Mouse (Mus musculus) liver, embryonic 15.5 days (tissue): ENCODE results near the gene Ppp2r2c. TPM values are rescaled to one million over a fixed set of nuclear protein-coding genes. Genes with fewer than 3 reads are reported as not detected.

Experiments
- ATAC-seq: fragments of 200-750 bp; cut with Nextera tagmentation; 2 replicates; pipeline ENCODE4 v1.8.0; 2017; ENCODE audit warnings: moderate number of reproducible peaks, mild to moderate bottlenecking, moderate library complexity; ENCODE audit not compliant: insufficient read depth
- H3K27ac ChIP-seq: fragments of 300-500 bp; sonication (generic); replicated peaks from 2 replicates; pipeline ENCODE4 v1.5.1; 2015; ENCODE audit warnings: mild to moderate bottlenecking, inconsistent platforms
- H3K27me3 ChIP-seq: fragments of 300-500 bp; sonication (generic); 2 replicates; pipeline ENCODE4 v1.6.1; 2015; ENCODE audit warnings: mild to moderate bottlenecking, inconsistent platforms
- H3K36me3 ChIP-seq: fragments of 300-500 bp; sonication (generic); replicated peaks from 2 replicates; pipeline ENCODE4 v1.6.1; 2015; ENCODE audit warnings: moderate library complexity, mild to moderate bottlenecking, inconsistent platforms
- H3K4me1 ChIP-seq: fragments of 300-500 bp; sonication (generic); replicated peaks from 2 replicates; pipeline ENCODE4 v1.6.1; 2015; ENCODE audit warnings: inconsistent platforms
- H3K4me2 ChIP-seq: fragments of 300-500 bp; sonication (generic); 2 replicates; pipeline ENCODE4 v1.6.1; 2015; ENCODE audit warnings: moderate library complexity, mild to moderate bottlenecking, inconsistent platforms
- H3K4me3 ChIP-seq: fragments of 300-500 bp; sonication (generic); replicated peaks from 2 replicates; pipeline ENCODE4 v1.5.1; 2015; ENCODE audit warnings: mild to moderate bottlenecking, inconsistent platforms
- H3K9ac ChIP-seq: fragments of 300-500 bp; sonication (generic); 2 replicates; pipeline ENCODE4 v1.6.1; 2015; ENCODE audit warnings: moderate library complexity, mild to moderate bottlenecking, inconsistent platforms
- H3K9me3 ChIP-seq: fragments of 300-500 bp; sonication (generic); replicated peaks from 2 replicates; pipeline ENCODE4 v1.6.1; 2016; ENCODE audit warnings: inconsistent platforms
- WGBS: fragments of 180-500 bp; shearing (Covaris S2); methylation state at CpG from one replicate; pipeline ENCODE4 v1.1.7; 2015; ENCODE audit warnings: mixed read lengths; ENCODE audit not compliant: insufficient replicate concordance; 5-methylcytosine and 5-hydroxymethylcytosine counted together
- polyA plus RNA-seq: library from polyadenylated mRNA; unstranded; fragments of >200 nt; fragmentation: Nextera tagmentation; extraction: Ambion mirVana; gene quantifications from 2 replicates; pipeline ENCODE4 v1.2.1, GENCODE M21; 2015

Ppp2r2c gene
- polyA plus RNA-seq, result not detected in 2 replicates

DNA sequence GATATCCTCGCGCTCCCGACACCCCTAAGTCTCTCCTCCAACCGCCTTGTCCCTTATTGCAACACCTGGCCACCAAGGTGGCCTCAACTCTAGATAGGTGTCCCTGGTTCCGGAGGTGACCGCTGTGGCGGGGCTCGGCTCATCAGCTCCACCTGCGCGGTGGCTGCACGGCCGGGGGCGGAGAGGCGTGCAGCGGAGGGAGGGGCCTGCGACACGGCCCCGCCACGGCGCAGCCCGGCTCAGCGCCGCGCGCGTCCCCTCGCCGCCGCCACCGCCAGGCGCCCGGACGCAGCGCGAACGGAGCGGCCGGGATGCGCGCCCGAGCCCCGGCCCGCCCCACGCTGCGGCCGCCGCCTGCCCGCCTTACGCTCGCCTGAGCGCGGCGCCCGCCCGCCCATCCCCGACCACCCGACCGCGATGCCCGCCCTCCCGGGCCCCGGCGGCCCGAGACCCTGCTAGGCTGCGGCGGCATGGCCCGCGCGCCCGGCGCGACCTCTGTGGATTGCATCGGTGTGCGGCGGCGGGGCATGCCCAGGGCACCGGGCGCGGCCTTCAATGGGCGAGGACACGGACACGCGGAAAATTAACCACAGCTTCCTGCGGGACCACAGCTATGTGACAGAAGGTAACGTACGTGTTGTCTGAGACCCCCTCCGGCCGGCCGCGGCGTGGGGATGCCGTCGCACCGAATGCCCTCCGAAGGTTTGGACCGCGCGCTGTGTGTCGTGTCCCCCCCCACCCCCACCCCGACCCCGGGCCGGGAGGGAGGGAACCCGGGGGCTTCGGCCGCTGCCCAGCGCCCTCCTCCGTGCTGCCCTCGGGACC, at the start of gene Ppp2r2c:
Gene Ppp2r2c (plus strand): TSS at position 248 of the 825 bp plus-strand sequence.
- ATAC-seq, result no peak
- Histone ChIP-seq H3K9me3 (no peaks in the 10 kb centered on the region), H3K4me2 (peak within 1 kb of the TSS; percentile 30; the same call in 1 of the 2 replicates), H3K9ac (no peak within 1 kb of the TSS), H3K4me3 (no peak within 1 kb of the TSS), H3K27ac (no peak within 1 kb of the TSS), H3K4me1 (no peaks in the 10 kb centered on the region), H3K36me3 (no peaks in the 10 kb centered on the region), H3K27me3 (peaks cover 77% of the 10 kb centered on the region)
- 1% methylated on average over 98 of the region's 108 CpGs for WGBS

- ATAC-seq, result no peak
- 63% methylated on average over 5 of the region's 5 CpGs for WGBS
- H3K36me3 ChIP-seq, result peaks cover 49% of the 10 kb centered on the region
These were observed 48.6 kb upstream of the Ppp2r2c start for GRCm38 (mm10) chr5:36819742-36820141.

DNA sequence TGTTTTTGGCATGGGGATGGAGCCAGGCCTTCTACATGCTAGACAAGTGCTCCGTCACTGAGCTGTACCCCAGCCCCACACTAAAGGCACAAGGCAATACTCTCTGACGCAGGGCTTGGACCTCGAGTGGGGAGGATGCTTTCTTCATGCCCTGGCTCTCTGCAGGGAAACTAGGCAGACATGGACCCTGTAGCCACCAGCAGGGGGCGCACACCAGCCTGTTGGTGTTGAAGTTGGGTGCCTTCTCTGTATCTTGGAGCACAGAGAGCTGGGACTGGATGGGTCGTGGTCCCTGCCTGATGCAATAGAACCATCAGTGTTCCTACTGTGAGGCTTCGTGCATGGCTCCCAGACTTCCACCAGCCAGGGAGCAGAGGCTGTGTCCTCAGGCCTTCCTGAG, 48.2 kb upstream of the Ppp2r2c start:
- no peak for ATAC-seq
- peaks cover 52% of the 10 kb centered on the region for H3K36me3 ChIP-seq
- H3K9me3 ChIP-seq, result no peaks in the 10 kb centered on the region
- no peak overlapping the region for H3K4me3 ChIP-seq
- no peak overlapping the region for H3K9ac ChIP-seq
- WGBS, result 37% methylated on average over 6 of the region's 6 CpGs
- no peaks in the 10 kb centered on the region for H3K4me1 ChIP-seq
- no peaks in the 10 kb centered on the region for H3K27me3 ChIP-seq
- H3K27ac ChIP-seq, result no peak overlapping the region
- H3K4me2 ChIP-seq, result no peak overlapping the region

More at GRCm38 (mm10) chr5:36819742-36820141, 48.6 kb upstream of the Ppp2r2c start:
- Histone ChIP-seq H3K9me3 (no peaks in the 10 kb centered on the region), H3K9ac (no peak overlapping the region), H3K4me2 (no peak overlapping the region), H3K27me3 (no peaks in the 10 kb centered on the region), H3K4me1 (no peaks in the 10 kb centered on the region), H3K27ac (no peak overlapping the region), H3K4me3 (no peak overlapping the region)

DNA sequence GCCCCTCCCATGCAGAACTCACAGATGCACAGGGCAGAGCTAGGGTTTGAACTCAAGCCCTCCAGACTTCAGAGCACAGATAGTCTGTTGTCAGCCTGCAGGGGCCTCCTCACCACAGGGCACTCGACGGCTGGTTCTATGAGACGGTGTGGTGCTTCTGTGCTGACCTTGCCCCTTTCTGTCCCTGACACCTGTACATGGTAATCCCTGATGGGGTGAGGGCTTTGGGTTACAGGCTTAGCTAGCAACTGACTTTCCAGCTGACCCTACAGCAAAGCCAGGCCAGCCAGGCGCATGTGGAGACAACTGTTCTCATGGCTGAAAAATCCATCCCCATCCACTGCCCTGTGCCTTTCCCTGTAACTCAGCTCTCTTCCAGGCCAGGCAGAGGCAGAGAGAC, 45.4 kb upstream of the Ppp2r2c start:
- Histone ChIP-seq H3K4me3 (no peak overlapping the region), H3K27me3 (no peaks in the 10 kb centered on the region), H3K4me2 (no peak overlapping the region), H3K4me1 (no peaks in the 10 kb centered on the region), H3K27ac (no peak overlapping the region), H3K36me3 (peaks cover 62% of the 10 kb centered on the region), H3K9me3 (no peaks in the 10 kb centered on the region), H3K9ac (no peak overlapping the region)
- WGBS, result 86% methylated on average over 4 of the region's 4 CpGs
- ATAC-seq, result no peak

DNA sequence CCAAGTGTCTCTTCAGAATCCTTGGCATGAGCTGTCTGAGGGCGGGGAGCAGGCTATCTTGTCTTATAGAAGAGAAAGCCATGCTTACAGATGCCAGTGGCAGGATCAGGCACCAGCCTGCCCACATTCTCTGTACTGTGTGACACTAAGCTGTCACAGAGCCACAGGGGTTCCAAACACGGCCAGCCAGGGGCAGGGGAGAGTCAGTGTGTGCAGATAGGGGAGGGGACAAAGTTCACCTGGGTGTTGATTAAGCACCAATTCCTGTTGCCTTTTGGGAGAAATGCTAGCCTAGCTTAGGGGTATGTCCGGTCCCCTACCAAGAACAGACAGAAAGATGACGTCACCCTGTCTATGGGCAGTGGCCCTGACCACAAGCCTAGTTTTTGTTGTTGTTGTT, 39.2 kb upstream of the Ppp2r2c start:
- Histone ChIP-seq H3K9ac (no peak overlapping the region), H3K27ac (no peak overlapping the region), H3K36me3 (peaks cover 28% of the 10 kb centered on the region), H3K4me3 (no peak overlapping the region), H3K4me2 (no peak overlapping the region), H3K27me3 (no peaks in the 10 kb centered on the region; the same call in 1 of the 2 replicates), H3K4me1 (peaks cover 22% of the 10 kb centered on the region), H3K9me3 (no peaks in the 10 kb centered on the region)
- WGBS, result 66% methylated on average over 4 of the region's 4 CpGs
- 0 out of 2 replicates have a peak, but pooled peaks have one; percentile 14 for ATAC-seq

- Histone ChIP-seq H3K9ac (peak within 1 kb of the TSS; percentile 74), H3K36me3 (peaks cover 18% of the 10 kb centered on the region), H3K4me2 (peak within 1 kb of the TSS; percentile 92), H3K4me1 (peaks cover 22% of the 10 kb centered on the region), H3K9me3 (no peaks in the 10 kb centered on the region), H3K4me3 (peak within 1 kb of the TSS; percentile 79), H3K27me3 (no peaks in the 10 kb centered on the region; the same call in 1 of the 2 replicates), H3K27ac (peak within 1 kb of the TSS; percentile 53; the same call in 1 of the 2 replicates)
- ATAC-seq, result peak; percentile 78
- WGBS, result 1% methylated on average over 46 of the region's 46 CpGs
These were observed 38.1 kb upstream of the Ppp2r2c start, which contains the start of gene Man2b2 for GRCm38 (mm10) chr5:36829913-36830879. Man2b2 (minus strand) TSS chr5:36830653.

- peaks cover 22% of the 10 kb centered on the region for H3K4me1 ChIP-seq
- 51% methylated on average over 7 of the region's 7 CpGs for WGBS
- ATAC-seq, result no peak
These were observed 37.0 kb upstream of the Ppp2r2c start for GRCm38 (mm10) chr5:36831272-36831671.

GRCm38 (mm10) chr5:36835933-36836332, 32.4 kb upstream of the Ppp2r2c start:
- H3K4me3 ChIP-seq, result no peak overlapping the region
- no peak for ATAC-seq
- no peak overlapping the region for H3K4me2 ChIP-seq
- H3K9me3 ChIP-seq, result no peaks in the 10 kb centered on the region
- no peak overlapping the region for H3K9ac ChIP-seq
- H3K4me1 ChIP-seq, result 0 out of 2 replicates have a peak, but pooled peaks cover under 1% of the 10 kb centered on the region
- no peaks in the 10 kb centered on the region; the same call in 1 of the 2 replicates for H3K27me3 ChIP-seq
- no peak overlapping the region for H3K27ac ChIP-seq
- H3K36me3 ChIP-seq, result no peaks in the 10 kb centered on the region
- WGBS, result 1% methylated on average over 6 of the region's 6 CpGs

More at GRCm38 (mm10) chr5:36831272-36831671, 37.0 kb upstream of the Ppp2r2c start:
- no peak overlapping the region for H3K27ac ChIP-seq
- H3K36me3 ChIP-seq, result peaks cover 12% of the 10 kb centered on the region
- no peak overlapping the region for H3K9ac ChIP-seq
- no peaks in the 10 kb centered on the region for H3K9me3 ChIP-seq
- H3K4me2 ChIP-seq, result peak overlapping the region; percentile 92
- H3K27me3 ChIP-seq, result no peaks in the 10 kb centered on the region; the same call in 1 of the 2 replicates
- H3K4me3 ChIP-seq, result no peak overlapping the region

- no peaks in the 10 kb centered on the region; the same call in 1 of the 2 replicates for H3K27me3 ChIP-seq
- 55% methylated on average over 2 of the region's 2 CpGs for WGBS
- H3K9me3 ChIP-seq, result no peaks in the 10 kb centered on the region
- H3K36me3 ChIP-seq, result no peaks in the 10 kb centered on the region
- no peak for ATAC-seq
- no peak overlapping the region for H3K27ac ChIP-seq
- H3K4me2 ChIP-seq, result no peak overlapping the region
- no peaks in the 10 kb centered on the region for H3K4me1 ChIP-seq
- no peak overlapping the region for H3K4me3 ChIP-seq
- H3K9ac ChIP-seq, result no peak overlapping the region
These were observed 29.3 kb upstream of the Ppp2r2c start for GRCm38 (mm10) chr5:36839032-36839431.

DNA sequence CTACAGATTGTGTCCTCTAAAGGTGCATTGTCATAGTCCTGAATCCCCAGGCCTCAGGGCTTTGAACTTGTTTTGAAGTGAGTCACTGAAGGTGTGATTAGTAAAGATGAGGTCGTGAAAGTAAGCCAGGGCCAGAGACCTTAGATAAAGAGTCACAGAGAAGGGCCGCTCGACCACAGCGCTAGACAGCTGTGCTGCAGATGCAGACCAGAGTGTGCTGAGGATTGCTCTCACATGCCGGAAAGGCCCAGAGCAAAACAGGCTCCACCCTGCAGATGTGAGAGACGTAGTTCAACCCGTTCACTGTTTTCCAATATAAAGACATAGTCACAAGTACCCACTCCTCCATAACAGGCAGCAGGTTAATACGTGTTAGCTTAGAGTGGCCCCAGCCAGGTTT, 28.7 kb upstream of the Ppp2r2c start:
- no peak overlapping the region for H3K9ac ChIP-seq
- H3K4me3 ChIP-seq, result no peak overlapping the region
- no peaks in the 10 kb centered on the region for H3K4me1 ChIP-seq
- ATAC-seq, result no peak
- no peak overlapping the region for H3K27ac ChIP-seq
- no peaks in the 10 kb centered on the region for H3K9me3 ChIP-seq
- H3K27me3 ChIP-seq, result no peaks in the 10 kb centered on the region; the same call in 1 of the 2 replicates
- H3K4me2 ChIP-seq, result no peak overlapping the region
- H3K36me3 ChIP-seq, result no peaks in the 10 kb centered on the region
- WGBS, result 52% methylated on average over 8 of the region's 8 CpGs
